Mouse (Mus musculus): ENCODE data around the gene Tcf15.

GRCm38 (mm10) chr2:152178345-152178744 lies 35.0 kb downstream of the Tcf15 start:
- TF ChIP-seq CTCF (IDR thresholded peaks at IDR 0.05; ENCODE audit: control insufficient read depth, insufficient read depth, low read length), result no peak
- TF ChIP-seq POLR2A (IDR thresholded peaks at IDR 0.05; ENCODE audit: borderline replicate concordance, control insufficient read depth, low read depth, low read length), result no peak

All from bone marrow, adult 2 months (tissue).